Mouse (Mus musculus): Measurements from ENCODE around the gene Prr14l.

Prr14l gene

GRCm38 (mm10) chr5:32853731-32854507 lies at the start of gene Prr14l:
Gene Prr14l (minus strand): TSS chr5:32854256.
- TF ChIP-seq GATA4 (IDR thresholded peaks at IDR 0.05; ENCODE audit: insufficient replicate concordance, low read length): peak; percentile 43; the same call in 1 of the 2 replicates

- TF ChIP-seq GATA4 (IDR thresholded peaks at IDR 0.05; ENCODE audit: insufficient replicate concordance, low read length): no peak
Measured at GRCm38 (mm10) chr5:32886739-32887138, 32.7 kb upstream of the Prr14l start.

- no peak for TF ChIP-seq GATA4 (IDR thresholded peaks at IDR 0.05; ENCODE audit: insufficient replicate concordance, low read length)
Measured at GRCm38 (mm10) chr5:32872346-32872745, 18.3 kb upstream of the Prr14l start.

DNA sequence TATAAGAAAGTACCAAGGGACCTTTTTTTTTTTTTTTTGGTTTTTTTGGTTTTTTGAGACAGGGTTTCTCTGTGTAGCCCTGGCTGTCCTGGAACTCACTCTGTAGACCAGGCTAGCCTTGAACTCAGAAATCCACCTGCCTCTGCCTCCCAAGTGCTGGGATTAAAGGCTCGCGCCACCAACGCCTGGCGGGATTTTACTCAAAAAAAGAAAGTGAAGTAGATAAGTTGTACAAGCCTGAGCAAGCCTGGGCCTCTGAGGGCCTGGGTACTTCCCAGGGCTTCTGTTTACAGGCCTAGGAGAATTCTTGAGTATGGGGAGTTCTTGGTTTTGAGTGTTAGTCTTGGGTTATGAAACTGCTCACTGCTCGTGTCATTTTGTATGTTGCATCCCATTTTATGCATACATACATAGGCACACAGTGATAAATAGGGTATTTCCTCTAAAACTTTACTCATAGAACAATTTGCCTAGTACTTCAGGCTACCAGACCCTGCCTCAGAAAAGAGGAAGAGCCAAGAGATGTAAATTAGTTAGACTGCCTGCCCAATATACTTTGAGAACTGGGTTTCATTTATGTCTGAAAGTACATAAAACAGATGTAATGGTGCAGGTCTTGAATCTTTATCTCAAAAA lies 15.5 kb upstream of the Prr14l start:
- no peak for TF ChIP-seq GATA4 (IDR thresholded peaks at IDR 0.05; ENCODE audit: insufficient replicate concordance, low read length)

DNA sequence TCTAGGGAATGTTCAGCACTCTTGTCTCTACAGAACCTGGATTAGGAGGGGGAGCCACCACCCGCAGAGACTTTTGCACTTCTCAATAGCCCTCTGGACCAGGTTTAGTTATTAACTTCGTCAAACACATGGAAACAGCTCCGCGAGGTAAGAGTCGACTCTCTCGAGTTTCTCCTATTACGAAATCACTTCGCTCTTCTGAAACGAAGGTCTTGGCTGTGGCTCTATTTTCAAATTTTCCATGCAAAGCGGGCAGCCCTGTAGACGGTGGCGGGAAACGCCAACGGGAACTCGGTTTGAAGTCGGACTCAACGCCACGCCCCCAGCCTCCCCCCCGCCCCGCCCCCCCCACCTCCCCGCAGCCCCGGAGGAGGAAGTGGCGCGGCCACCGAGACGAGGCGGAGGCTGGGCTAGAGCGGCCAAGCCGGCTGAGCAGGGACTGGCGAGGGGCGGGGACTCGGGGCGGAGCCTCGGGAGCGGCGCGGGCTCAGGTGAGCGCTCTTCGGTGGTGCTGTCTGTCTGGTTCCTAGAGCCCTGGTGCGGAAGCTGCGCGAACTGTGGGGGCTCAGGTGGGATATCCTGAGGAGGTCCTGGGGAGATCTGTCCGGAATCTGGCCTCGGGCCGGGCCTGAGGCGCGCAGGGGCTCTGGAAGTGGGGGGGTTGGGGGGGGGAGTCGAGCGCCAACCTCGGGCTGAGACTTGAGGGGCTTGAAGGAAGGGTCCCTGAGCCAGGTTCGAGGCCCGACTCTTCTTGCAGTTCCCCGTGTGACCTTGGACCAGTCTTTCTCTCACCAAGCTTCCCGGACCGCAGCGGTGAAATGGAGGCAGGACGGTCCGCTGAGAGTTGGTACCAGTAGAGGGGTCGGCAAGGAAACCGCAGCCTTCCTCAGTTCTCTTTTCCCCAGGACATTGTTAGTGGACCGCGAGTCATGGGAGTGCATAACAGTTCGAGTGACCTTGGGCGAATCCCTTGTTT lies 9.5 kb upstream of the Prr14l start, which contains the start of gene Depdc5:
Gene Depdc5, plus strand, starts transcription at position 449 of the 976 bp plus-strand sequence.
- no peak for TF ChIP-seq GATA4 (IDR thresholded peaks at IDR 0.05; ENCODE audit: insufficient replicate concordance, low read length)

- TF ChIP-seq GATA4 (IDR thresholded peaks at IDR 0.05; ENCODE audit: insufficient replicate concordance, low read length): no peak
Measured at GRCm38 (mm10) chr5:32862469-32863132, 8.5 kb upstream of the Prr14l start.

DNA sequence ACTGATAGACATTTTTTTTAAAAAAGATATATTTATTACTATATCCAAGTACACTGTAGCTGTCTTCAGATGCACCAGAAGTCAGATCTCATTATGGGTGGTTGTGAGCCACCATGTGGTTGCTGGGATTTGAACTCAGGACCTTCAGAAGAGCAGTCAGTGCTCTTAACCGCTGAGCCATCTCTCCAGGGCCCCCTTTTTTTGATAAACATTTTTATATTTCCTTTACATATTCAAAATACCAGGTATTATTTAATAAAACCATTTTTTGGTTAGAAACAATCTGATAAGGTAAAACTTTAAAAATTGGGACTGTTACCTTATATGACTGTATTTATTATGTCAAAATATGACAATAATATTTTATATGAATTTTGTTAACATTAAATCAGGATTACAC lies 7.0 kb upstream of the Prr14l start:
- TF ChIP-seq GATA4 (IDR thresholded peaks at IDR 0.05; ENCODE audit: insufficient replicate concordance, low read length): no peak

- no peak for TF ChIP-seq GATA4 (IDR thresholded peaks at IDR 0.05; ENCODE audit: insufficient replicate concordance, low read length)
Measured at GRCm38 (mm10) chr5:32857781-32858220, 3.7 kb upstream of the Prr14l start.

GRCm38 (mm10) chr5:32854818-32855217 lies 762 bp upstream of the Prr14l start:
- no peak for TF ChIP-seq GATA4 (IDR thresholded peaks at IDR 0.05; ENCODE audit: insufficient replicate concordance, low read length)

- no peak for TF ChIP-seq GATA4 (IDR thresholded peaks at IDR 0.05; ENCODE audit: insufficient replicate concordance, low read length)
Measured at GRCm38 (mm10) chr5:32852026-32852425, 2.0 kb downstream of the Prr14l start.

DNA sequence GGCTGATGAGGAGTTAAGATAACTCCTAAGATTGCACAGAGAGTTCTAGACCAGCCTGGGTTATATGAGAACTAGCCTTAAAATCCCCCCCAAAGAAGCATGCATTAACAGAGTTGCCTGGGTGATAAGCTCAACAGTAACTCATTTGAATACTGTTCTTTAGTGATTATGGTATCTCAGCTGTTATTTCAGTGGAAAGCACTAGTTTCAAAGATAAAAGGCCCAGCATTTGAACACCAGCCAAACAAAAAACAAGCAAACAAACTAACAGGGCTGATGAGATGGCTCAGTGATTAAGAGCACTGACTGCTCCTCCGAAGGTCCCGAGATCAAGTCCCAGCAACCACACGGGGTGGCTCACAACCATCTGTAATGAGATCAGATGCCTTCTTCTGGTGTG lies 4.9 kb downstream of the Prr14l start:
- no peak for TF ChIP-seq GATA4 (IDR thresholded peaks at IDR 0.05; ENCODE audit: insufficient replicate concordance, low read length)

DNA sequence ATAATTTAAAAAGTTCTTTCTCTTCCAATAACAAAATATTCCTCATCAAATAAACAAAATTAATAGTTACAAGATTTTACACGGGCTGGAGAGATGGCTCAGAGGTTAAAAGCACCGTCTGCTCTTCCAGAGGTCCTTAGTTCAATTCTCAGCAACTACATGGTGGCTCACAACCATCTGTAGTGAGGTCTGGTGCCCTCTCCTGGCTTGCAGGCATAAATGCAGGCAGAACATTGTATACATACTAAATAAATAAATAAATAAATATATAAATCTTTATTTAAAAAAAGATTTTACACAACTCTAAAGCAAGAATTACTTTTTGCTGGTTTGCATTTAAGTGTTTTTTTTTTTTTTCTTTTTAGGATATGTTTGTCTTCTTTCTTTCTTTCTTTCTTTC lies 14.0 kb downstream of the Prr14l start:
- no peak for TF ChIP-seq GATA4 (IDR thresholded peaks at IDR 0.05; ENCODE audit: insufficient replicate concordance, low read length)

DNA sequence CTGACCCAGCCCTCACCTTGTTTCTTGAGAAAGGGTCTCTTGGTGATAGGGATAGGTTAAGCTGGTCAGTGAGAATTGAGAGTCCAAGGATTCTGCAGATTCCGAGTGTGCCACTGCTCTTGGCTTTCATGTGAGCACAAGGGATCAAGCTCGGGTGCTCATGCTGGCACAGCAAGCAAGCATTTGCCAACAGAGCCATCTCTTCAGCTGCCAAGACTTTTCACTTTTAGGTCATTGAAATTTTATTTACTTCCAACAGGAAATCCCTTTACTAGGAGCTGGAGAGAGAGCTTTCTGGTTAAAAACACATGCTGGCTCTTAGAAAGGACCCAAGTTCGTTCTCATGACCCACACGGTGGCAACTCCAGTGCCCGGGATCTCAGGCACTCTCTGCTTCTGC lies 17.1 kb downstream of the Prr14l start:
- TF ChIP-seq GATA4 (IDR thresholded peaks at IDR 0.05; ENCODE audit: insufficient replicate concordance, low read length): no peak

GRCm38 (mm10) chr5:32834497-32834896 lies 19.6 kb downstream of the Prr14l start:
- TF ChIP-seq GATA4 (IDR thresholded peaks at IDR 0.05; ENCODE audit: insufficient replicate concordance, low read length): no peak

DNA sequence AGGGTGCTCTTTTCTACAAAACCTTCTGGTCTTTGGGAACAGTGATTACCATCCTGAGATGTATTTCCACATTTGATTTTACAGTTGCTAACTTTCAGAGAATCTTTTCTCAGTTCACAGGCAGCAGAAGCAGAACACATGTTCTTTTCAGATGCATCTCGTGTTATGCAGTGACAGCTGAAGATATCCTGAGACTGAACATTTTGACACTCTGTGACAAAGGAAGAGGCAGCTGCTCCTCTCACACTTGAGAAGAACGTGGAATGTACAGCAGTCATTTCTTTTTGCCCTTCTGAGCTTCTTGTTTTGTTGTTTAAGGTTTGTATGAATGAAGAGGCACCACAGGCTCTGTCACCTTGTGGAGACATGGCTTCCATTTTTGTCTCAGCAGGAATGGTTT lies 24.0 kb downstream of the Prr14l start:
- no peak for TF ChIP-seq GATA4 (IDR thresholded peaks at IDR 0.05; ENCODE audit: insufficient replicate concordance, low read length)
